Mouse (Mus musculus): Measurements from ENCODE around the gene Chrm1. TPM values are rescaled to one million over a fixed set of nuclear protein-coding genes. Genes with fewer than 3 reads are reported as not detected.

The Chrm1 gene
- polyA plus RNA-seq (2014; fragmentation: Nextera tagmentation; extraction: Ambion mirVana), result 0.05 TPM in 2 replicates

GRCm38 (mm10) chr19:8663360-8663839 is at the start of gene Chrm1:
Chrm1 (plus strand) TSS chr19:8663789.
- no peaks in the 10 kb centered on the region for H3K4me1 ChIP-seq (ENCODE audit: control insufficient read depth, insufficient read depth, low read length)
- H3K9me3 ChIP-seq (ENCODE audit: control insufficient read depth, low read length), result no peaks in the 10 kb centered on the region
- H3K36me3 ChIP-seq (ENCODE audit: control insufficient read depth, insufficient read depth, low read length), result no peaks in the 10 kb centered on the region
- no peak within 1 kb of the TSS for H3K9ac ChIP-seq (ENCODE audit: low read length)
- ATAC-seq (ENCODE audit: insufficient read depth, low FRiP score, low TSS enrichment) (no peak), DNase-seq (ENCODE audit: low spot score) (no peak)
- no peak within 1 kb of the TSS for H3K4me2 ChIP-seq (ENCODE audit: low read depth)
- no peak within 1 kb of the TSS for H3K4me3 ChIP-seq (ENCODE audit: low read depth, low read length)
- no peak within 1 kb of the TSS for H3K27ac ChIP-seq (ENCODE audit: low read depth, low read length)
- peaks cover 3% of the 10 kb centered on the region; the same call in 1 of the 2 replicates for H3K27me3 ChIP-seq (ENCODE audit: control insufficient read depth, insufficient read depth, low read length)
- WGBS, result 78% methylated on average over 9 of the region's 9 CpGs

GRCm38 (mm10) chr19:8614343-8614742 is 49.2 kb upstream of the Chrm1 start:
- H3K9me3 ChIP-seq (ENCODE audit: control insufficient read depth, low read length), result no peaks in the 10 kb centered on the region
- DNase-seq (ENCODE audit: low spot score) (peak; percentile 39), ATAC-seq (ENCODE audit: insufficient read depth, low FRiP score, low TSS enrichment) (no peak)
- 52% methylated on average over 2 of the region's 2 CpGs for WGBS
- H3K4me2 ChIP-seq (ENCODE audit: low read depth), result no peak overlapping the region
- H3K4me1 ChIP-seq (ENCODE audit: control insufficient read depth, insufficient read depth, low read length), result no peaks in the 10 kb centered on the region
- no peak overlapping the region for H3K4me3 ChIP-seq (ENCODE audit: low read depth, low read length)
- no peak overlapping the region for H3K27ac ChIP-seq (ENCODE audit: low read depth, low read length)
- H3K27me3 ChIP-seq (ENCODE audit: control insufficient read depth, insufficient read depth, low read length), result no peaks in the 10 kb centered on the region
- no peaks in the 10 kb centered on the region for H3K36me3 ChIP-seq (ENCODE audit: control insufficient read depth, insufficient read depth, low read length)
- no peak overlapping the region for H3K9ac ChIP-seq (ENCODE audit: low read length)

GRCm38 (mm10) chr19:8616314-8616713 is 47.3 kb upstream of the Chrm1 start:
- Histone ChIP-seq H3K4me2 (ENCODE audit: low read depth) (no peak overlapping the region), H3K36me3 (ENCODE audit: control insufficient read depth, insufficient read depth, low read length) (no peaks in the 10 kb centered on the region), H3K9me3 (ENCODE audit: control insufficient read depth, low read length) (no peaks in the 10 kb centered on the region), H3K27ac (ENCODE audit: low read depth, low read length) (no peak overlapping the region), H3K4me1 (ENCODE audit: control insufficient read depth, insufficient read depth, low read length) (no peaks in the 10 kb centered on the region), H3K4me3 (ENCODE audit: low read depth, low read length) (no peak overlapping the region), H3K27me3 (ENCODE audit: control insufficient read depth, insufficient read depth, low read length) (no peaks in the 10 kb centered on the region), H3K9ac (ENCODE audit: low read length) (no peak overlapping the region)
- 83% methylated on average over 4 of the region's 4 CpGs for WGBS
- ATAC-seq (ENCODE audit: insufficient read depth, low FRiP score, low TSS enrichment) (no peak), DNase-seq (ENCODE audit: low spot score) (no peak)

- no peak within 1 kb of the TSS for H3K27ac ChIP-seq (ENCODE audit: low read depth, low read length)
- H3K4me3 ChIP-seq (ENCODE audit: low read depth, low read length), result no peak within 1 kb of the TSS
- H3K4me2 ChIP-seq (ENCODE audit: low read depth), result no peak within 1 kb of the TSS
- no peak for ATAC-seq (ENCODE audit: insufficient read depth, low FRiP score, low TSS enrichment)
- 37% methylated on average over 7 of the region's 7 CpGs for WGBS
- no peak within 1 kb of the TSS for H3K9ac ChIP-seq (ENCODE audit: low read length)
- no peaks in the 10 kb centered on the region for H3K36me3 ChIP-seq (ENCODE audit: control insufficient read depth, insufficient read depth, low read length)
- H3K9me3 ChIP-seq (ENCODE audit: control insufficient read depth, low read length), result no peaks in the 10 kb centered on the region
- no peak for DNase-seq (ENCODE audit: low spot score)
- H3K4me1 ChIP-seq (ENCODE audit: control insufficient read depth, insufficient read depth, low read length), result no peaks in the 10 kb centered on the region
- no peaks in the 10 kb centered on the region for H3K27me3 ChIP-seq (ENCODE audit: control insufficient read depth, insufficient read depth, low read length)
Observed at GRCm38 (mm10) chr19:8617904-8618303, 45.7 kb upstream of the Chrm1 start, which contains the start of gene Slc22a6. Slc22a6 (plus strand) TSS chr19:8618039.

GRCm38 (mm10) chr19:8621098-8621497 is 42.5 kb upstream of the Chrm1 start:
- Histone ChIP-seq H3K27ac (ENCODE audit: low read depth, low read length) (no peak overlapping the region), H3K4me2 (ENCODE audit: low read depth) (no peak overlapping the region), H3K36me3 (ENCODE audit: control insufficient read depth, insufficient read depth, low read length) (no peaks in the 10 kb centered on the region), H3K4me3 (ENCODE audit: low read depth, low read length) (no peak overlapping the region), H3K9me3 (ENCODE audit: control insufficient read depth, low read length) (no peaks in the 10 kb centered on the region), H3K4me1 (ENCODE audit: control insufficient read depth, insufficient read depth, low read length) (no peaks in the 10 kb centered on the region), H3K9ac (ENCODE audit: low read length) (no peak overlapping the region), H3K27me3 (ENCODE audit: control insufficient read depth, insufficient read depth, low read length) (no peaks in the 10 kb centered on the region)
- no peak for DNase-seq (ENCODE audit: low spot score)
- WGBS, result 93% methylated on average over 7 of the region's 7 CpGs
- ATAC-seq (ENCODE audit: insufficient read depth, low FRiP score, low TSS enrichment), result no peak

GRCm38 (mm10) chr19:8630249-8630648 is 33.3 kb upstream of the Chrm1 start:
- no peak overlapping the region for H3K27ac ChIP-seq (ENCODE audit: low read depth, low read length)
- 65% methylated on average over 2 of the region's 2 CpGs for WGBS
- H3K4me3 ChIP-seq (ENCODE audit: low read depth, low read length), result no peak overlapping the region
- no peaks in the 10 kb centered on the region for H3K36me3 ChIP-seq (ENCODE audit: control insufficient read depth, insufficient read depth, low read length)
- H3K27me3 ChIP-seq (ENCODE audit: control insufficient read depth, insufficient read depth, low read length), result no peaks in the 10 kb centered on the region
- no peak overlapping the region for H3K9ac ChIP-seq (ENCODE audit: low read length)
- DNase-seq (ENCODE audit: low spot score) (no peak), ATAC-seq (ENCODE audit: insufficient read depth, low FRiP score, low TSS enrichment) (no peak)
- H3K9me3 ChIP-seq (ENCODE audit: control insufficient read depth, low read length), result no peaks in the 10 kb centered on the region
- no peaks in the 10 kb centered on the region for H3K4me1 ChIP-seq (ENCODE audit: control insufficient read depth, insufficient read depth, low read length)
- H3K4me2 ChIP-seq (ENCODE audit: low read depth), result no peak overlapping the region

- no peak for DNase-seq (ENCODE audit: low spot score)
Observed at GRCm38 (mm10) chr19:8630826-8631225, 32.8 kb upstream of the Chrm1 start.

GRCm38 (mm10) chr19:8632029-8632428 is 31.6 kb upstream of the Chrm1 start:
- DNase-seq (ENCODE audit: low spot score) (no peak), ATAC-seq (ENCODE audit: insufficient read depth, low FRiP score, low TSS enrichment) (no peak)
- Histone ChIP-seq H3K27me3 (ENCODE audit: control insufficient read depth, insufficient read depth, low read length) (no peaks in the 10 kb centered on the region), H3K4me1 (ENCODE audit: control insufficient read depth, insufficient read depth, low read length) (no peaks in the 10 kb centered on the region), H3K36me3 (ENCODE audit: control insufficient read depth, insufficient read depth, low read length) (no peaks in the 10 kb centered on the region), H3K4me2 (ENCODE audit: low read depth) (no peak overlapping the region), H3K4me3 (ENCODE audit: low read depth, low read length) (no peak overlapping the region), H3K9ac (ENCODE audit: low read length) (no peak overlapping the region), H3K27ac (ENCODE audit: low read depth, low read length) (no peak overlapping the region), H3K9me3 (ENCODE audit: control insufficient read depth, low read length) (no peaks in the 10 kb centered on the region)
- WGBS, result 79% methylated on average over 1 of the region's 1 CpGs

More at GRCm38 (mm10) chr19:8630826-8631225, 32.8 kb upstream of the Chrm1 start:
- 82% methylated on average over 6 of the region's 6 CpGs for WGBS
- no peaks in the 10 kb centered on the region for H3K4me1 ChIP-seq (ENCODE audit: control insufficient read depth, insufficient read depth, low read length)
- no peak overlapping the region for H3K4me2 ChIP-seq (ENCODE audit: low read depth)
- no peaks in the 10 kb centered on the region for H3K27me3 ChIP-seq (ENCODE audit: control insufficient read depth, insufficient read depth, low read length)
- no peaks in the 10 kb centered on the region for H3K36me3 ChIP-seq (ENCODE audit: control insufficient read depth, insufficient read depth, low read length)
- no peak overlapping the region for H3K4me3 ChIP-seq (ENCODE audit: low read depth, low read length)
- no peak overlapping the region for H3K27ac ChIP-seq (ENCODE audit: low read depth, low read length)
- H3K9me3 ChIP-seq (ENCODE audit: control insufficient read depth, low read length), result no peaks in the 10 kb centered on the region
- ATAC-seq (ENCODE audit: insufficient read depth, low FRiP score, low TSS enrichment), result no peak
- no peak overlapping the region for H3K9ac ChIP-seq (ENCODE audit: low read length)

- 69% methylated on average over 5 of the region's 5 CpGs for whole genome bisulfite sequencing
- no peak for ATAC-seq (ENCODE audit: insufficient read depth, low FRiP score, low TSS enrichment)
Observed at GRCm38 (mm10) chr19:8642086-8642485, 21.5 kb upstream of the Chrm1 start.

More at GRCm38 (mm10) chr19:8642086-8642485, 21.5 kb upstream of the Chrm1 start:
- no peaks in the 10 kb centered on the region for H3K9me3 ChIP-seq (ENCODE audit: control insufficient read depth, low read length)
- H3K36me3 ChIP-seq (ENCODE audit: control insufficient read depth, insufficient read depth, low read length), result no peaks in the 10 kb centered on the region
- no peak for DNase-seq (ENCODE audit: low spot score)
- H3K4me2 ChIP-seq (ENCODE audit: low read depth), result no peak overlapping the region
- H3K4me3 ChIP-seq (ENCODE audit: low read depth, low read length), result no peak overlapping the region
- no peak overlapping the region for H3K27ac ChIP-seq (ENCODE audit: low read depth, low read length)
- no peaks in the 10 kb centered on the region for H3K4me1 ChIP-seq (ENCODE audit: control insufficient read depth, insufficient read depth, low read length)
- no peak overlapping the region for H3K9ac ChIP-seq (ENCODE audit: low read length)
- no peaks in the 10 kb centered on the region for H3K27me3 ChIP-seq (ENCODE audit: control insufficient read depth, insufficient read depth, low read length)
